Mouse (Mus musculus) hindbrain, embryonic 12.5 days (tissue): Measurements from ENCODE around the gene Gm21783. TPM values are rescaled to one million over a fixed set of nuclear protein-coding genes. Genes with fewer than 3 reads are reported as not detected.
"Not testable (repeated sequence)": the region's sequence is repeated elsewhere in the genome, so short reads cannot be mapped to it uniquely, and the experiment has no call there.

Experiments
- ATAC-seq: fragments of 200-750 bp; cut with Nextera tagmentation; 2 replicates; pipeline ENCODE4 v1.8.0; 2017; ENCODE audit warnings: moderate TSS enrichment; ENCODE audit not compliant: low FRiP score
- H3K27ac ChIP-seq: fragments of 300-500 bp; sonication (generic); 2 replicates; pipeline ENCODE4 v1.5.1; 2016; ENCODE audit warnings: mild to moderate bottlenecking
- H3K27me3 ChIP-seq: fragments of 300-500 bp; sonication (generic); 2 replicates; pipeline ENCODE4 v1.6.1; 2016; ENCODE audit warnings: mild to moderate bottlenecking
- H3K36me3 ChIP-seq: fragments of 300-500 bp; sonication (generic); 2 replicates; pipeline ENCODE4 v1.6.1; 2016; ENCODE audit warnings: mild to moderate bottlenecking
- H3K4me1 ChIP-seq: fragments of 300-500 bp; sonication (generic); 2 replicates; pipeline ENCODE4 v1.6.1; 2016
- H3K4me2 ChIP-seq: fragments of 300-500 bp; sonication (generic); replicated peaks from 2 replicates; pipeline ENCODE4 v1.6.1; 2016; ENCODE audit warnings: mild to moderate bottlenecking
- H3K4me3 ChIP-seq: fragments of 300-500 bp; sonication (generic); 2 replicates; pipeline ENCODE4 v1.5.1; 2016; ENCODE audit warnings: mild to moderate bottlenecking
- H3K9ac ChIP-seq: fragments of 300-500 bp; sonication (generic); 2 replicates; pipeline ENCODE4 v1.6.1; 2016; ENCODE audit warnings: mild to moderate bottlenecking, moderate library complexity
- H3K9me3 ChIP-seq: fragments of 300-500 bp; sonication (generic); replicated peaks from 2 replicates; pipeline ENCODE4 v1.6.1; 2016; ENCODE audit warnings: mild to moderate bottlenecking
- WGBS: fragments of 180-500 bp; shearing (Covaris S2); methylation state at CpG from one replicate; pipeline ENCODE4 v1.1.7; 2016; 5-methylcytosine and 5-hydroxymethylcytosine counted together
- polyA plus RNA-seq: library from polyadenylated mRNA; unstranded; fragments of >200 nt; fragmentation: Nextera tagmentation; extraction: Ambion mirVana; gene quantifications from 2 replicates; pipeline ENCODE4 v1.2.1, GENCODE M21; 2016

Gm21783 gene
- not detected in 2 replicates for polyA plus RNA-seq

GRCm38 (mm10) chrY:44981163-44981562, at the start of gene Gm21783:
TSS of gene Gm21783 (minus strand) at chrY:44981263.
- H3K9ac ChIP-seq, H3K4me3 ChIP-seq, H3K4me1 ChIP-seq, H3K27me3 ChIP-seq, ATAC-seq, H3K36me3 ChIP-seq, H3K27ac ChIP-seq, H3K9me3 ChIP-seq, H3K4me2 ChIP-seq: not testable (repeated sequence)
- no CpG with 5 or more reads among the region's 1 CpGs for WGBS
